Mouse (Mus musculus): ENCODE results near the gene Nlrp9b. TPM values are rescaled to one million over a fixed set of nuclear protein-coding genes. Genes with fewer than 3 reads are reported as not detected.
"Not testable (repeated sequence)": the region's sequence is repeated elsewhere in the genome, so short reads cannot be mapped to it uniquely, and the experiment has no call there.

Gene Nlrp9b
- polyA plus RNA-seq, 1 experiment from 2014 or later, result not detected

GRCm38 (mm10) chr7:19964985-19965579 lies 26.2 kb upstream of the Nlrp9b start, which contains the start of gene Ceacam20:
TSS of gene Ceacam20 (plus strand) at chr7:19965412.
- Histone ChIP-seq H3K4me2 (no peak within 1 kb of the TSS), H3K27ac (replicated peaks) (no peak within 1 kb of the TSS), H3K36me3 (no peaks in the 10 kb centered on the region), H3K4me1 (replicated peaks) (no peaks in the 10 kb centered on the region), H3K4me3 (no peak within 1 kb of the TSS), H3K9me3 (no peaks in the 10 kb centered on the region), H3K27me3 (no peaks in the 10 kb centered on the region), H3K9ac (no peak within 1 kb of the TSS)
- WGBS, result 79% methylated on average over 7 of the region's 7 CpGs
- no peak for ATAC-seq (ENCODE audit: low FRiP score, low read depth)

DNA sequence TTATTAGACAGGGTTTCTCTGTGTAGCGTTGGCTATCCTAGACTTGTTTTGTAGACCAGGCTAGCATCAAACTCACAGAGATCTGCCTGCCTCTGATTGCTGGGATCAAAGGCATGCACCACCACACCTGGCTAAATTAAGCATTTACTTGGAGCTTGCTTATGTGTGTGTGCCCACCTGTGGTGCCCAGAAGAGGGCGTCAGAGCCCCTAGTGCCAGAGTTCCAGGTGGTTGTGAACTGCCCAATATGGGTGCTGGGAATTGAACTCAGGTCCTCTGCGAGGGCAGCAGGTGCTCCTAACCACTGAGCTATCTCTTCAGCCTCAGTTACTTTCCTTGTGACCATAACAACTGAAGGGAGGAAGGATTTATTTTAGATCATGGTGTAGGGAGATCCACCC lies 22.2 kb upstream of the Nlrp9b start:
- H3K27me3 ChIP-seq, result no peaks in the 10 kb centered on the region
- H3K4me2 ChIP-seq, result no peak overlapping the region
- H3K9ac ChIP-seq, result no peak overlapping the region
- H3K27ac ChIP-seq (replicated peaks), result no peak overlapping the region
- no peak for ATAC-seq (ENCODE audit: low FRiP score, low read depth)
- H3K36me3 ChIP-seq, result no peaks in the 10 kb centered on the region
- no peaks in the 10 kb centered on the region for H3K4me1 ChIP-seq (replicated peaks)
- 82% methylated on average over 3 of the region's 3 CpGs for WGBS
- H3K4me3 ChIP-seq, result no peak overlapping the region
- H3K9me3 ChIP-seq, result 0 out of 2 replicates have a peak, but pooled peaks cover 4% of the 10 kb centered on the region

- Histone ChIP-seq H3K4me3 (no peak overlapping the region), H3K27ac (replicated peaks) (no peak overlapping the region), H3K4me2 (no peak overlapping the region), H3K27me3 (no peaks in the 10 kb centered on the region), H3K9me3 (0 out of 2 replicates have a peak, but pooled peaks cover 4% of the 10 kb centered on the region), H3K4me1 (replicated peaks) (no peaks in the 10 kb centered on the region), H3K36me3 (no peaks in the 10 kb centered on the region), H3K9ac (no peak overlapping the region)
- no peak for ATAC-seq (ENCODE audit: low FRiP score, low read depth)
- WGBS, result over 99% methylated on average over 4 of the region's 4 CpGs
These were observed 21.6 kb upstream of the Nlrp9b start for GRCm38 (mm10) chr7:19969541-19970090.

- Histone ChIP-seq H3K9me3 (0 out of 2 replicates have a peak, but pooled peaks cover 4% of the 10 kb centered on the region), H3K27ac (replicated peaks) (no peak overlapping the region), H3K4me2 (no peak overlapping the region), H3K36me3 (no peaks in the 10 kb centered on the region), H3K9ac (no peak overlapping the region), H3K27me3 (no peaks in the 10 kb centered on the region), H3K4me3 (no peak overlapping the region), H3K4me1 (replicated peaks) (no peaks in the 10 kb centered on the region)
- 96% methylated on average over 8 of the region's 8 CpGs for WGBS
- no peak for ATAC-seq (ENCODE audit: low FRiP score, low read depth)
These were observed 21.1 kb upstream of the Nlrp9b start for GRCm38 (mm10) chr7:19970196-19970595.

DNA sequence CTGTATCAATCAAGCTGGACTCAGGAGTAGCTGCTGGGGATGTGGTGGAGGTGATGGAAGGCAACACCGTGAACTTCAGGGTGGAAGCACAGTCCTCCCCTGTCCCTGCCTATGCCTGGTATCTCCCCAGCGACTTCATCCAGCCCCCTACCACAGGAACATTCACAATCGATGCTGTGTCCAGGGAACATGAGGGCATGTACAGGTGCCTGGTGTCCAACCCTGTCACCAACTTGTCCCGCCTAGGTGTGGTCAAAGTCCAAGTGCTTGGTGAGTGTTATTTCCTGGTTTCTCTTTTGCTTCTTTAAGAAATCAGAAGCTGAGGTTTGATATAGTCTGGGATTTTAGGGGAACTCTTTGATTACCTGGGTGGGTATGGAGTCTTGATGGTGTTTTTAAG lies 19.7 kb upstream of the Nlrp9b start:
- no peaks in the 10 kb centered on the region for H3K4me1 ChIP-seq (replicated peaks)
- 93% methylated on average over 4 of the region's 4 CpGs for WGBS
- H3K27me3 ChIP-seq, result no peaks in the 10 kb centered on the region
- H3K4me2 ChIP-seq, result no peak overlapping the region
- H3K27ac ChIP-seq (replicated peaks), result no peak overlapping the region
- ATAC-seq (ENCODE audit: low FRiP score, low read depth), result no peak
- H3K36me3 ChIP-seq, result no peaks in the 10 kb centered on the region
- no peak overlapping the region for H3K4me3 ChIP-seq
- H3K9me3 ChIP-seq, result 0 out of 2 replicates have a peak, but pooled peaks cover 4% of the 10 kb centered on the region
- no peak overlapping the region for H3K9ac ChIP-seq

DNA sequence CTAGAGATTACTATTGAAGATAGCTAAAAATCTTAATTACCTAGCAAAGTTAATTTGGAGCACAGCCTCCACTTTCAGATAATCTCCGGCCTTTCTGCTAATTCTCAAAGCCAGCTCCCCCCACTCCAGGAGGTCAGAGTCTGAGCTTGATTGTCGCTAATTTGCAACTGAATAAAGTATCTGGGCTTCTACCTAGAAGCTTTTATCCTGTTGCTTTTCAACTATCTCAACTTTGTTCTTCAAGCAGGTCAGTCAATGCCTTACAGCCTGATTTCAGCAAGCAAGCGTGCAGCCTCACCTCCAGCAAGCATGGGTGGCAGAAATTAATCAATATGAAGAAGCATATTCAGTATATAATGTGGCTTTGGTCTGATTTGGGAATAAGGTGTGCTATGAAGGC lies 5.5 kb downstream of the Nlrp9b start:
- not testable (repeated sequence) for ATAC-seq (ENCODE audit: low FRiP score, low read depth)

DNA sequence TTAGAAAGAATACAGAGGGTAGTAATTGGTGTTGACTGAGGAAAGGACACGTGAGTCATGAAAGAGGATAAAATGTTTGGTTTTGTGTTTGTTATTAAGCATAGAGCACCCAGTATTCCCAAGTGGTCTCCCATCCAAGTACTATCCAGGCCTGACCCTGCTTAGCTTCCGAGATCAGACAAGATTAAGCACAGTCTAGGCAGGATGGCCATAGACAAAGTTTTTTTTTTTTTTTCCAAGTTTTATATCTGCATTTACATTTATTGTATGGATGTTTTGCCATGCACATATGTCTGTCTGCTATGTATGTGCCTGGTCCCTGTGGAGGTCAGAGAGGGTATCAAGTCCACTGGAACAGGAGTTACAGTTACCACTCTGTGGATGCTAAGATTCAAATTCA lies 18.7 kb downstream of the Nlrp9b start:
- 74% methylated on average over 2 of the region's 2 CpGs for WGBS
- Histone ChIP-seq H3K27ac (replicated peaks) (no peak overlapping the region), H3K27me3 (no peaks in the 10 kb centered on the region), H3K9me3 (no peaks in the 10 kb centered on the region; the same call in 1 of the 2 replicates), H3K4me2 (no peak overlapping the region), H3K36me3 (no peaks in the 10 kb centered on the region), H3K9ac (no peak overlapping the region), H3K4me1 (replicated peaks) (no peaks in the 10 kb centered on the region), H3K4me3 (no peak overlapping the region)
- ATAC-seq (ENCODE audit: low FRiP score, low read depth), result no peak

More for the DNA sequence above, 5.5 kb downstream of the Nlrp9b start:
- H3K9ac ChIP-seq; H3K27ac ChIP-seq (replicated peaks); H3K4me2 ChIP-seq; H3K9me3 ChIP-seq; H3K4me3 ChIP-seq; H3K4me1 ChIP-seq (replicated peaks); H3K36me3 ChIP-seq; H3K27me3 ChIP-seq: not testable (repeated sequence)
- 61% methylated on average over 3 of the region's 3 CpGs for WGBS

DNA sequence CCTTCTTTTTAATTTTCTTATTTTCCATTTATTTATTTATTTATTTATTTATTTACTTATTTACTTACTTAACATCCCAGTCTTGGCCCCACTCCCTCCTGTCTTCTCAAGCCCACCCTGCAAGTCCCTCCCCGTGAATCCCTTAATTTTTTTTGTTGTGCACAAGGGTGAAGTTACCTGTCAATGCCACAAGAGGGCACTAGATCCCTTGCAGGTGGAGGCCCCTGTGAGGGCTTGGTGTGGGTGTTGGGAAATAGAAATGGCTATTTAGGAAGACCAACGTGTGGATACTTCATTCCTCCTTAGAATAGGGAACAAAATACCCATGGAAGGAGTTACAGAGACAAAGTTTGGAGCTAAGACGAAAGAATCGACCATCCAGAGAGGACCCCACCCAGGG lies 72.8 kb downstream of the Nlrp9b start:
- ATAC-seq (ENCODE audit: low FRiP score, low read depth); H3K27ac ChIP-seq (replicated peaks); H3K36me3 ChIP-seq; H3K4me2 ChIP-seq; H3K9me3 ChIP-seq; H3K4me3 ChIP-seq; H3K9ac ChIP-seq; H3K4me1 ChIP-seq (replicated peaks); H3K27me3 ChIP-seq: not testable (repeated sequence)
- 68% methylated on average over 4 of the region's 4 CpGs for WGBS

DNA sequence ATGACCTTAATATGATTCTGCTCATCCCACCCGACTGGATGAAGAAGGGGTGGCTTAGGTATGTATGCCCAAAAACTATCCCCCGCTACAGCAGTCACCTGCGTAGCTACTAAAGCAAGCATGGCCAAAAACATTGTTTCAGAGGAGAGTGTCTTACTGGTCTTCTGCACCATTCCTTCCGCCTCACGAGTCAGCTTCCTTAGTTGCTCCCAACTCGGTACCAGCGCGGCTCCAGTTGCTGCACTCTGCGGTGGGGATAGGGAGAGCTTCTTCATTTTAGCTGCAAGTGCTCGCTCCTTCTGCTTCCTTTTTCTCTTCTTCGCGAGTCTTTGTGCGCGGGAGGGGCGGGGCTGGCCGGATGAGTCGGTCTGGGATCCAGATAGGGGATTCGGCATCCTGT lies 86.9 kb downstream of the Nlrp9b start:
- H3K27ac ChIP-seq (replicated peaks); ATAC-seq (ENCODE audit: low FRiP score, low read depth); H3K4me3 ChIP-seq; H3K4me1 ChIP-seq (replicated peaks); H3K9me3 ChIP-seq; H3K4me2 ChIP-seq; H3K27me3 ChIP-seq; H3K36me3 ChIP-seq; H3K9ac ChIP-seq: not testable (repeated sequence)
- 60% methylated on average over 18 of the region's 18 CpGs for WGBS

DNA sequence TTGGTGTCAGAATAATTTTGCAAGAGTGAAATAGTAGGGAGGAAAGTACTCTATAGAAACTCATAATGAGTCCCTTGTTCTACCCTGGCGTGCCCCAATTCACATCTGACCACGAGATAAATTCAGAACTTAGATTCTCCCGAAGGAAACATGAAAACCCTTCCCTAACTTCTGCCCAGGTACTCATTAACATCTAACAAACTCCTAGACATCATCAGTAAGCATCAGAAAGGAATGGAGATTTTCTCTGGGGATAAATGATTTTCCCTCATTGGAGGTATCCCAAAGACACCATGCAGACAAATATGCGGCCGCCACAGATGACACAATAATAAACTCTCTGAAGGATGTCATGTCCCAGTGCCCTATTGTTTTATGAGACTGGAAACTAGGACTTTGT lies 108.1 kb downstream of the Nlrp9b start, which contains the start of gene Vmn1r91:
Gene Vmn1r91, plus strand, starts transcription at position 301 of the 400 bp plus-strand sequence.
- H3K4me1 ChIP-seq (replicated peaks); ATAC-seq (ENCODE audit: low FRiP score, low read depth): not testable (repeated sequence)
- 77% methylated on average over 5 of the region's 5 CpGs for WGBS

GRCm38 (mm10) chr7:20122479-20122878 lies 131.2 kb downstream of the Nlrp9b start, which contains the start of gene Gm16442:
TSS of gene Gm16442 (minus strand) at chr7:20122579.
- not testable (repeated sequence) for H3K9me3 ChIP-seq; ATAC-seq (ENCODE audit: low FRiP score, low read depth); H3K4me2 ChIP-seq; H3K27me3 ChIP-seq; H3K9ac ChIP-seq; H3K36me3 ChIP-seq; H3K4me1 ChIP-seq (replicated peaks); H3K27ac ChIP-seq (replicated peaks); H3K4me3 ChIP-seq
- no CpG with 5 or more reads among the region's 2 CpGs for WGBS

More for the DNA sequence above, 108.1 kb downstream of the Nlrp9b start, which contains the start of gene Vmn1r91:
- not testable (repeated sequence) for H3K27ac ChIP-seq (replicated peaks); H3K36me3 ChIP-seq; H3K4me2 ChIP-seq; H3K27me3 ChIP-seq; H3K9ac ChIP-seq; H3K9me3 ChIP-seq; H3K4me3 ChIP-seq

Measured in hindbrain, embryonic 15.5 days (tissue).